Mouse (Mus musculus): Measurements from ENCODE around the gene Yipf3. TPM values are rescaled to one million over a fixed set of nuclear protein-coding genes. Genes with fewer than 3 reads are reported as not detected.

Yipf3 gene
- 59.3 and 68.6 TPM in 2 replicates for total RNA-seq (2012; rRNA removed)

GRCm38 (mm10) chr17:46247512-46248188 is at the start of gene Yipf3, which contains the start of gene Polr1c:
Gene Yipf3, plus strand, starts transcription at chr17:46248080.
Gene Polr1c, minus strand, starts transcription at chr17:46248054.
- TF ChIP-seq CHD2 (IDR thresholded peaks at IDR 0.05; ENCODE audit: low read depth, low read length): peak; percentile 97
- TF ChIP-seq ZNF384 (IDR thresholded peaks at IDR 0.05; ENCODE audit: low read depth, low read length): no peak
- no peak for TF ChIP-seq ZC3H11A (IDR thresholded peaks at IDR 0.05; ENCODE audit: borderline replicate concordance, low read depth, low read length)
- 0 out of 2 replicates have a peak, but pooled peaks have one; percentile 30 for TF ChIP-seq HCFC1 (IDR thresholded peaks at IDR 0.05; ENCODE audit: borderline replicate concordance, insufficient read depth, low read length)
- no peak for TF ChIP-seq MAFK (IDR thresholded peaks at IDR 0.05; ENCODE audit: insufficient read depth, low read depth, low read length)
- in situ Hi-C loops (cut with MboI; ENCODE audit: low sequenced_read_pairs in 2 of 2, unreplicated experiment in 2 of 2): no loop called here
- H3K9ac ChIP-seq (ENCODE audit: insufficient read depth, low read depth, low read length, poor library complexity, severe bottlenecking): peak within 1 kb of the TSS; percentile 95
- H3K36me3 ChIP-seq (ENCODE audit: control insufficient read depth, insufficient read depth, low read length, poor library complexity, severe bottlenecking): peaks cover 63% of the 10 kb centered on the region
- H3K9me3 ChIP-seq (ENCODE audit: control insufficient read depth, insufficient read depth, low read depth, low read length): no peaks in the 10 kb centered on the region
- DNase-seq (ENCODE audit: low read depth, low spot score): peak; percentile 84
- peak within 1 kb of the TSS; percentile 77 to 91 for H3K4me3 ChIP-seq (ENCODE audit: insufficient read depth in 1 of 2, low read depth in 1 of 2, low read length in 2 of 2, poor library complexity in 1 of 2, severe bottlenecking in 1 of 2)
- H3K4me1 ChIP-seq (ENCODE audit: control insufficient read depth in 2 of 2, insufficient read depth in 2 of 2, low read length in 2 of 2, poor library complexity in 1 of 2): peaks cover 0 to 12% of the 10 kb centered on the region in 2 experiments; a peak in 1 of 4 replicates
- peak within 1 kb of the TSS; percentile 20; the same call in 1 of the 2 replicates for H3K27ac ChIP-seq (ENCODE audit: insufficient read depth, low read depth, low read length, poor library complexity, severe bottlenecking)

DNA sequence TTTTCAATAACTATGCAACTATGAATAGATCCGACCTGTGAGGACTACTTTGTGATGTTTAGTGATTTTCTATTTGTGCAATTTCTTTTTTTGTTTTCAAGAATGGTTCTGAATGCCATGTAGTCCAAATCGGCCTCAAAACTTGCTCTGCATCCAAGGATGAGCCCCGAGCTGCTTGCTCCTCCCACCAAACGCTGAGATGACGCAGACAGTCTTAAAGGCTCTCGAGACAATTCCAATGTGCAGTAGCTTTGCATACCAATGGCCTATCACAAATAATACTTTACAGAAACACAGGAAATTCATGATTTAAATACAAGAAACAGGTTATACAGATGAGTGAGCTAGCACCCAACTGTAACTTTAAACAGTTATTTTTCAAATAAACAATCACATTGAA is 46.7 kb upstream of the Yipf3 start:
- H3K27ac ChIP-seq (ENCODE audit: insufficient read depth, low read depth, low read length, poor library complexity, severe bottlenecking): no peak overlapping the region
- H3K36me3 ChIP-seq (ENCODE audit: control insufficient read depth, insufficient read depth, low read length, poor library complexity, severe bottlenecking): peaks cover 21% of the 10 kb centered on the region
- TF ChIP-seq ZNF384 (IDR thresholded peaks at IDR 0.05; ENCODE audit: low read depth, low read length) (no peak), ZC3H11A (IDR thresholded peaks at IDR 0.05; ENCODE audit: borderline replicate concordance, low read depth, low read length) (no peak), HCFC1 (IDR thresholded peaks at IDR 0.05; ENCODE audit: borderline replicate concordance, insufficient read depth, low read length) (no peak), MAFK (IDR thresholded peaks at IDR 0.05; ENCODE audit: insufficient read depth, low read depth, low read length) (no peak), CHD2 (IDR thresholded peaks at IDR 0.05; ENCODE audit: low read depth, low read length) (no peak)
- H3K4me3 ChIP-seq (ENCODE audit: insufficient read depth in 1 of 2, low read depth in 1 of 2, low read length in 2 of 2, poor library complexity in 1 of 2, severe bottlenecking in 1 of 2): peak overlapping the region in 1 of 2 experiments; percentile 71; a peak in 2 of 4 replicates
- in situ Hi-C loops (cut with MboI; ENCODE audit: low sequenced_read_pairs in 2 of 2, unreplicated experiment in 2 of 2): loop anchor here in 1 of 2 experiments (25.0 kb wide), 1 partner anchor 789 kb away; no protein-coding TSS in a partner anchor
- H3K9ac ChIP-seq (ENCODE audit: insufficient read depth, low read depth, low read length, poor library complexity, severe bottlenecking): no peak overlapping the region
- DNase-seq (ENCODE audit: low read depth, low spot score): no peak
- H3K4me1 ChIP-seq (ENCODE audit: control insufficient read depth in 2 of 2, insufficient read depth in 2 of 2, low read length in 2 of 2, poor library complexity in 1 of 2): peaks cover 2% of the 10 kb centered on the region in 2 experiments
- H3K9me3 ChIP-seq (ENCODE audit: control insufficient read depth, insufficient read depth, low read depth, low read length): no peaks in the 10 kb centered on the region

DNA sequence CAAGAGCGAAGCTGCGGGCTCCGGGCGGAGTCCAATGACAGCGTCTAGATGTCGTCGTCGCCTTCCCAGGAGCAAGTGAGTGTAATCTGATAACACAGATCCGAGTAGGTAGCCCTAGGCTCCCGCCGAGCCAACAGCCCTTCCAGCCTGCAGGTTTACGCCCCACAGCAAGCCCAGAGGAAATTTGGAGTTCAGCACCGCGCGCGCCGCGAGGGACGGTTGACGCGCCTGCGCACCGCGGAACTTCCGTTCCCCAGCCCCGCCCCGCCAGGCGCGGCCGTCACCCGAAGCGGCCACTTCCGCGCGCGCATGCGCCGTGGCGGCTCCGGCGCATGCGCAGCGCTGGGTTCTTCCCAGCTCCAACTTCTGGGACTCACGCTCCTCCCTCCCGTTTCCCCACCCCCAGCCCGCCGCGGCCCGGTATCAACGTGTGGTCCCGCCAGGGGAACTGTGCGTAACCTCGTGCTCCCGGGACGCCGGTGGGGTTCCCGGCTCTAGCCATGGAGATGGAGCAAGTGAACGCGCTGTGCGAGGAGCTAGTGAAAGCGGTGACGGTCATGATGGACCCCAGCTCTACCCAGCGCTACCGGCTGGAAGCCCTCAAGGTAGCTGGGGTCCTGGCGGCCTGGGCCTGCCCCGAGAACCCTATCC is 45.3 kb upstream of the Yipf3 start, which contains the start of the genes Polh and Xpo5:
TSS of gene Polh (minus strand) at position 225 of the 651 bp plus-strand sequence.
TSS of gene Xpo5 (plus strand) at position 362 of the 651 bp plus-strand sequence.
- TF ChIP-seq CHD2 (IDR thresholded peaks at IDR 0.05; ENCODE audit: low read depth, low read length) (no peak), ZC3H11A (IDR thresholded peaks at IDR 0.05; ENCODE audit: borderline replicate concordance, low read depth, low read length) (no peak), MAFK (IDR thresholded peaks at IDR 0.05; ENCODE audit: insufficient read depth, low read depth, low read length) (no peak), HCFC1 (IDR thresholded peaks at IDR 0.05; ENCODE audit: borderline replicate concordance, insufficient read depth, low read length) (peak; percentile 16; the same call in 1 of the 2 replicates), ZNF384 (IDR thresholded peaks at IDR 0.05; ENCODE audit: low read depth, low read length) (no peak)
- in situ Hi-C loops (cut with MboI; ENCODE audit: low sequenced_read_pairs in 2 of 2, unreplicated experiment in 2 of 2): loop anchor here in 1 of 2 experiments (25.0 kb wide), 1 partner anchor 790 kb away; no protein-coding TSS in a partner anchor
- H3K4me1 ChIP-seq (ENCODE audit: control insufficient read depth in 2 of 2, insufficient read depth in 2 of 2, low read length in 2 of 2, poor library complexity in 1 of 2): peaks cover 2% of the 10 kb centered on the region in 2 experiments
- H3K36me3 ChIP-seq (ENCODE audit: control insufficient read depth, insufficient read depth, low read length, poor library complexity, severe bottlenecking): peaks cover 26% of the 10 kb centered on the region
- peak within 1 kb of the TSS; percentile 93 for H3K9ac ChIP-seq (ENCODE audit: insufficient read depth, low read depth, low read length, poor library complexity, severe bottlenecking)
- DNase-seq (ENCODE audit: low read depth, low spot score): peak; percentile 88
- peak within 1 kb of the TSS; percentile 87 to 88 for H3K4me3 ChIP-seq (ENCODE audit: insufficient read depth in 1 of 2, low read depth in 1 of 2, low read length in 2 of 2, poor library complexity in 1 of 2, severe bottlenecking in 1 of 2)
- H3K27ac ChIP-seq (ENCODE audit: insufficient read depth, low read depth, low read length, poor library complexity, severe bottlenecking): peak within 1 kb of the TSS; percentile 68
- H3K9me3 ChIP-seq (ENCODE audit: control insufficient read depth, insufficient read depth, low read depth, low read length): no peaks in the 10 kb centered on the region

- H3K36me3 ChIP-seq (ENCODE audit: control insufficient read depth, insufficient read depth, low read length, poor library complexity, severe bottlenecking): peaks cover 30% of the 10 kb centered on the region
- H3K4me1 ChIP-seq (ENCODE audit: control insufficient read depth in 2 of 2, insufficient read depth in 2 of 2, low read length in 2 of 2, poor library complexity in 1 of 2): peaks cover 2% of the 10 kb centered on the region in 2 experiments
- in situ Hi-C loops (cut with MboI; ENCODE audit: low sequenced_read_pairs in 2 of 2, unreplicated experiment in 2 of 2): loop anchor here in 1 of 2 experiments (25.0 kb wide), 1 partner anchor 791 kb away; no protein-coding TSS in a partner anchor
- peak; percentile 12 for DNase-seq (ENCODE audit: low read depth, low spot score)
- H3K4me3 ChIP-seq (ENCODE audit: insufficient read depth in 1 of 2, low read depth in 1 of 2, low read length in 2 of 2, poor library complexity in 1 of 2, severe bottlenecking in 1 of 2): peak overlapping the region; percentile 87 to 88
- no peaks in the 10 kb centered on the region for H3K9me3 ChIP-seq (ENCODE audit: control insufficient read depth, insufficient read depth, low read depth, low read length)
- peak overlapping the region; percentile 68 for H3K27ac ChIP-seq (ENCODE audit: insufficient read depth, low read depth, low read length, poor library complexity, severe bottlenecking)
- TF ChIP-seq ZC3H11A (IDR thresholded peaks at IDR 0.05; ENCODE audit: borderline replicate concordance, low read depth, low read length): no peak
- TF ChIP-seq HCFC1 (IDR thresholded peaks at IDR 0.05; ENCODE audit: borderline replicate concordance, insufficient read depth, low read length): no peak
- TF ChIP-seq CHD2 (IDR thresholded peaks at IDR 0.05; ENCODE audit: low read depth, low read length): no peak
- no peak for TF ChIP-seq ZNF384 (IDR thresholded peaks at IDR 0.05; ENCODE audit: low read depth, low read length)
- no peak for TF ChIP-seq MAFK (IDR thresholded peaks at IDR 0.05; ENCODE audit: insufficient read depth, low read depth, low read length)
- H3K9ac ChIP-seq (ENCODE audit: insufficient read depth, low read depth, low read length, poor library complexity, severe bottlenecking): peak overlapping the region; percentile 93
Measured at GRCm38 (mm10) chr17:46203078-46203477, 44.8 kb upstream of the Yipf3 start.
